Mouse (Mus musculus) cerebellum, adult 11 months (tissue): ENCODE data around the gene Sp6.

Source experiments
- DNase-seq: peaks from one replicate; pipeline ENCODE4 v3.0.0; 2022

Gene Sp6

GRCm38 (mm10) chr11:96982859-96983258 lies 30.3 kb upstream of the Sp6 start, which contains the start of gene Sp2:
Sp2 (minus strand) TSS chr11:96982959.
- no peak for DNase-seq

GRCm38 (mm10) chr11:96984903-96985302 lies 28.3 kb upstream of the Sp6 start:
- no peak for DNase-seq

GRCm38 (mm10) chr11:96986463-96986862 lies 26.7 kb upstream of the Sp6 start:
- DNase-seq, result no peak

GRCm38 (mm10) chr11:96987873-96988655 lies 25.1 kb upstream of the Sp6 start:
- no peak for DNase-seq

- no peak for DNase-seq
Observed at GRCm38 (mm10) chr11:96991501-96991900, 21.7 kb upstream of the Sp6 start.

- no peak for DNase-seq
Observed at GRCm38 (mm10) chr11:96992722-96993311, 20.4 kb upstream of the Sp6 start.

- DNase-seq, result no peak
Observed at GRCm38 (mm10) chr11:96995031-96995430, 18.2 kb upstream of the Sp6 start.

GRCm38 (mm10) chr11:96995836-96996772 lies 17.1 kb upstream of the Sp6 start:
- no peak for DNase-seq

GRCm38 (mm10) chr11:96996773-96997379 lies 16.3 kb upstream of the Sp6 start:
- no peak for DNase-seq

- peak; percentile 59 for DNase-seq
Observed at GRCm38 (mm10) chr11:96997380-96997956, 15.7 kb upstream of the Sp6 start.

GRCm38 (mm10) chr11:97003170-97003569 lies 10.0 kb upstream of the Sp6 start:
- DNase-seq, result no peak

GRCm38 (mm10) chr11:97007093-97007794 lies 6.0 kb upstream of the Sp6 start:
- DNase-seq, result no peak

- DNase-seq, result no peak
Observed at GRCm38 (mm10) chr11:97009198-97009790, 3.9 kb upstream of the Sp6 start.

GRCm38 (mm10) chr11:97017696-97018582 lies 4.7 kb downstream of the Sp6 start:
- no peak for DNase-seq

- no peak for DNase-seq
Observed at GRCm38 (mm10) chr11:97018583-97019344, 5.6 kb downstream of the Sp6 start.

GRCm38 (mm10) chr11:97019345-97019708 lies 6.1 kb downstream of the Sp6 start:
- DNase-seq, result no peak

- no peak for DNase-seq
Observed at GRCm38 (mm10) chr11:97021121-97021765, 8.0 kb downstream of the Sp6 start.

- peak; percentile 66 for DNase-seq
Observed at GRCm38 (mm10) chr11:97021873-97022484, 8.8 kb downstream of the Sp6 start.

- no peak for DNase-seq
Observed at GRCm38 (mm10) chr11:97024977-97025376, 11.8 kb downstream of the Sp6 start.
